Mouse (Mus musculus): ENCODE measurements around the gene Fam173a. TPM values are rescaled to one million over a fixed set of nuclear protein-coding genes. Genes with fewer than 3 reads are reported as not detected.

Fam173a gene
- polyA plus RNA-seq, 1 experiment: 26.0 TPM

- Histone ChIP-seq H3K4me1 (ENCODE audit: control insufficient read depth, insufficient read depth, low read length) (peaks cover 4% of the 10 kb centered on the region), H3K9me3 (replicated peaks; ENCODE audit: control insufficient read depth, insufficient read depth, low read length, poor library complexity, severe bottlenecking) (no peaks in the 10 kb centered on the region), H3K9ac (ENCODE audit: low read depth, poor library complexity, severe bottlenecking) (no peak overlapping the region), H3K27ac (ENCODE audit: insufficient read depth, low read length) (no peak overlapping the region), H3K27me3 (ENCODE audit: control insufficient read depth, insufficient read depth, low read length, poor library complexity, severe bottlenecking) (no peaks in the 10 kb centered on the region), H3K36me3 (ENCODE audit: control insufficient read depth, insufficient read depth, low read length, poor library complexity, severe bottlenecking) (no peaks in the 10 kb centered on the region), H3K4me3 (ENCODE audit: low read depth, low read length) (no peak overlapping the region)
- TF ChIP-seq CTCF (IDR thresholded peaks at IDR 0.05; ENCODE audit: low read depth, low read length) (no peak), POLR2A (IDR thresholded peaks at IDR 0.05; ENCODE audit: insufficient read depth, low read length) (no peak), EP300 (IDR thresholded peaks at IDR 0.05; ENCODE audit: insufficient read depth, low read depth, low read length) (no peak)
These were observed 2.3 kb upstream of the Fam173a start for GRCm38 (mm10) chr17:25794998-25795397.

- no peaks in the 10 kb centered on the region for H3K27me3 ChIP-seq (ENCODE audit: control insufficient read depth, insufficient read depth, low read length, poor library complexity, severe bottlenecking)
- no peak overlapping the region for H3K27ac ChIP-seq (ENCODE audit: insufficient read depth, low read length)
These were observed 1.5 kb upstream of the Fam173a start for GRCm38 (mm10) chr17:25794197-25794596.

GRCm38 (mm10) chr17:25791843-25792527, 716 bp downstream of the Fam173a start:
- peak overlapping the region; percentile 57 for H3K9ac ChIP-seq (ENCODE audit: low read depth, poor library complexity, severe bottlenecking)
- H3K4me1 ChIP-seq (ENCODE audit: control insufficient read depth, insufficient read depth, low read length): peaks cover 4% of the 10 kb centered on the region
- no peaks in the 10 kb centered on the region for H3K36me3 ChIP-seq (ENCODE audit: control insufficient read depth, insufficient read depth, low read length, poor library complexity, severe bottlenecking)
- peak overlapping the region; percentile 8; the same call in 1 of the 2 replicates for H3K27ac ChIP-seq (ENCODE audit: insufficient read depth, low read length)
- TF ChIP-seq POLR2A (IDR thresholded peaks at IDR 0.05; ENCODE audit: insufficient read depth, low read length): no peak
- TF ChIP-seq CTCF (IDR thresholded peaks at IDR 0.05; ENCODE audit: low read depth, low read length): no peak
- no peak for TF ChIP-seq EP300 (IDR thresholded peaks at IDR 0.05; ENCODE audit: insufficient read depth, low read depth, low read length)
- H3K4me3 ChIP-seq (ENCODE audit: low read depth, low read length): peak overlapping the region; percentile 93
- no peaks in the 10 kb centered on the region for H3K27me3 ChIP-seq (ENCODE audit: control insufficient read depth, insufficient read depth, low read length, poor library complexity, severe bottlenecking)
- no peaks in the 10 kb centered on the region for H3K9me3 ChIP-seq (replicated peaks; ENCODE audit: control insufficient read depth, insufficient read depth, low read length, poor library complexity, severe bottlenecking)

More at GRCm38 (mm10) chr17:25794197-25794596, 1.5 kb upstream of the Fam173a start:
- no peaks in the 10 kb centered on the region for H3K9me3 ChIP-seq (replicated peaks; ENCODE audit: control insufficient read depth, insufficient read depth, low read length, poor library complexity, severe bottlenecking)
- no peak overlapping the region for H3K9ac ChIP-seq (ENCODE audit: low read depth, poor library complexity, severe bottlenecking)
- no peak overlapping the region for H3K4me3 ChIP-seq (ENCODE audit: low read depth, low read length)
- H3K4me1 ChIP-seq (ENCODE audit: control insufficient read depth, insufficient read depth, low read length): peaks cover 4% of the 10 kb centered on the region
- TF ChIP-seq EP300 (IDR thresholded peaks at IDR 0.05; ENCODE audit: insufficient read depth, low read depth, low read length): no peak
- no peak for TF ChIP-seq CTCF (IDR thresholded peaks at IDR 0.05; ENCODE audit: low read depth, low read length)
- no peak for TF ChIP-seq POLR2A (IDR thresholded peaks at IDR 0.05; ENCODE audit: insufficient read depth, low read length)
- H3K36me3 ChIP-seq (ENCODE audit: control insufficient read depth, insufficient read depth, low read length, poor library complexity, severe bottlenecking): no peaks in the 10 kb centered on the region

- H3K4me1 ChIP-seq (ENCODE audit: control insufficient read depth, insufficient read depth, low read length): peaks cover 4% of the 10 kb centered on the region
- H3K27ac ChIP-seq (ENCODE audit: insufficient read depth, low read length): 0 out of 2 replicates have a peak overlapping the region, but pooled peaks have one; percentile 8
- H3K36me3 ChIP-seq (ENCODE audit: control insufficient read depth, insufficient read depth, low read length, poor library complexity, severe bottlenecking): no peaks in the 10 kb centered on the region
- H3K9ac ChIP-seq (ENCODE audit: low read depth, poor library complexity, severe bottlenecking): peak overlapping the region; percentile 57
- H3K4me3 ChIP-seq (ENCODE audit: low read depth, low read length): peak overlapping the region; percentile 93
- H3K27me3 ChIP-seq (ENCODE audit: control insufficient read depth, insufficient read depth, low read length, poor library complexity, severe bottlenecking): no peaks in the 10 kb centered on the region
- TF ChIP-seq EP300 (IDR thresholded peaks at IDR 0.05; ENCODE audit: insufficient read depth, low read depth, low read length) (no peak), CTCF (IDR thresholded peaks at IDR 0.05; ENCODE audit: low read depth, low read length) (no peak), POLR2A (IDR thresholded peaks at IDR 0.05; ENCODE audit: insufficient read depth, low read length) (no peak)
- H3K9me3 ChIP-seq (replicated peaks; ENCODE audit: control insufficient read depth, insufficient read depth, low read length, poor library complexity, severe bottlenecking): no peaks in the 10 kb centered on the region
These were observed 1.3 kb downstream of the Fam173a start for GRCm38 (mm10) chr17:25791320-25791842.

- Histone ChIP-seq H3K36me3 (ENCODE audit: control insufficient read depth, insufficient read depth, low read length, poor library complexity, severe bottlenecking) (peaks cover 4% of the 10 kb centered on the region), H3K9me3 (replicated peaks; ENCODE audit: control insufficient read depth, insufficient read depth, low read length, poor library complexity, severe bottlenecking) (no peaks in the 10 kb centered on the region), H3K9ac (ENCODE audit: low read depth, poor library complexity, severe bottlenecking) (no peak overlapping the region), H3K4me1 (ENCODE audit: control insufficient read depth, insufficient read depth, low read length) (no peaks in the 10 kb centered on the region), H3K27ac (ENCODE audit: insufficient read depth, low read length) (no peak overlapping the region), H3K27me3 (ENCODE audit: control insufficient read depth, insufficient read depth, low read length, poor library complexity, severe bottlenecking) (no peaks in the 10 kb centered on the region), H3K4me3 (ENCODE audit: low read depth, low read length) (no peak overlapping the region)
- TF ChIP-seq CTCF (IDR thresholded peaks at IDR 0.05; ENCODE audit: low read depth, low read length): no peak
- no peak for TF ChIP-seq EP300 (IDR thresholded peaks at IDR 0.05; ENCODE audit: insufficient read depth, low read depth, low read length)
- no peak for TF ChIP-seq POLR2A (IDR thresholded peaks at IDR 0.05; ENCODE audit: insufficient read depth, low read length)
These were observed 5.8 kb downstream of the Fam173a start for GRCm38 (mm10) chr17:25786781-25787504.
